Mouse (Mus musculus): Measurements from ENCODE around the gene Pank3.

DNA sequence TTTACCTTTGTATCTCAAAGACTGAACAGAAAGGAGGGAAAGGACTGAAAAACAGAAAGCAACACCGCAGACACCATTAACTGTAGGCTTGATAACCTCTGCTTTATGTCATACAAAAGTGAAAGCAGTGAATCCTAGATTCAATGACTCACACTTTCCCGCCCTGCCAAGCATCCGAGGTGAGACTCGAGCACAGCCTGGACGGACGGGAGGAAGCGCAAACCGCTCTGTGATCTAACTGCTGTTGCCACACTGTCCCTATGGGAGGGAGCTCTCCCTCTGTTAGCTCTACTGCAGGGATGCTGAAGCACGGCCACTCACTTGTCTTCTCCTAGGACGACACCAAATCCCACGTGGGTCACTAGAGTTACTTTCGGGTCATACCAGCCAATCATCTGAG lies 47.0 kb downstream of the Pank3 start:
- no peak for TF ChIP-seq CTCF (IDR thresholded peaks at IDR 0.05)
- TF ChIP-seq EP300 (IDR thresholded peaks at IDR 0.05), result no peak
